Mouse (Mus musculus): ENCODE measurements around the gene Ssr2. TPM values are rescaled to one million over a fixed set of nuclear protein-coding genes. Genes with fewer than 3 reads are reported as not detected.

Gene Ssr2
- polyA plus RNA-seq, 1 experiment from 2014 or later = 173 TPM

DNA sequence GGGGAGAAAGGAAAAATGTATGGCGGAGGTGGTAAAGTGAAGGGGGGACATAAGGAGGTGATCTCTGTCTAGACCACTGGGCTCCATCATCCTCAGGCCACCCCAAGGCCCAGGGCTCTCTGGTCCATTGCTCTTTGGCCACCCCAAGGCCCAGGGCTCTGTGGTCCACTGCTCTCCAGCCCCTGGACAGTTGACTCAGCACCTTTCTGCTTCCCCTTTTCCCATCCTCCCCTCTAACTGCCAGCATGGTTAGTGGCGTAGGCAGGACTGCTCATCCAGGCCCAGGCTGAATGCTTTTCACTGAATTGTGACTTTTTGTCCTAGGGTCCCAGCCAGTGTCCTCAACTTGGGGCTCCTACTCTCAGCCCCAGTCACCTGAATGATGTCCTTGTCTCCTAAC, 51.9 kb downstream of the Ssr2 start:
- Histone ChIP-seq H3K4me3 (no peak overlapping the region), H3K27me3 (replicated peaks) (no peaks in the 10 kb centered on the region), H3K9ac (peak overlapping the region; percentile 50), H3K36me3 (peaks cover 58% of the 10 kb centered on the region), H3K9me3 (no peaks in the 10 kb centered on the region), H3K4me1 (peaks cover 99% of the 10 kb centered on the region), H3K4me2 (no peak overlapping the region), H3K27ac (replicated peaks) (0 out of 2 replicates have a peak overlapping the region, but pooled peaks have one; percentile 2)
- 81% methylated on average over 2 of the region's 2 CpGs for WGBS
- ATAC-seq (ENCODE audit: extremely low read depth, insufficient number of reproducible peaks, low FRiP score, low TSS enrichment) = no peak

DNA sequence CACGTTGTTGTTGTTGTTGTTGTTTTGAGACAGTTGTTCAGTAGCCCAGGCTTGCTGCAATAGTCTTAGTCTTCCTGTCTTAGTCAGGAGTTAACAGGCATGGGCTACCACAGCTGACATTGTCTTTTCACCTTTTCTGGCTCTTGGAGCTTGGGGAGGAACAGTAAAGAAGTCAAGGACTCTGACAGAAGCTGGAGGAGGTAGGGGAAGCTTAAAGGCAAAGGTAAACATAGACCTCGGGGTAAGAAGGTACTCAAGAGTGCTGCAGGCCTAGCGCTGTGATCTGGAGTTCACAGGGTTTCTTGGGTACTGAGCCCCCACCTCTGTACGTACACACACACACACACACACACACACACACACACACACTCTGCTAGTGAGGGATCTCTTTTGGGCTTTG, 53.1 kb downstream of the Ssr2 start:
- Histone ChIP-seq H3K9me3 (no peaks in the 10 kb centered on the region), H3K4me3 (no peak overlapping the region), H3K27ac (replicated peaks) (0 out of 2 replicates have a peak overlapping the region, but pooled peaks have one; percentile 16), H3K9ac (peak overlapping the region; percentile 66), H3K36me3 (peaks cover 71% of the 10 kb centered on the region), H3K27me3 (replicated peaks) (no peaks in the 10 kb centered on the region), H3K4me1 (peaks cover 96% of the 10 kb centered on the region), H3K4me2 (no peak overlapping the region)
- no peak for ATAC-seq (ENCODE audit: extremely low read depth, insufficient number of reproducible peaks, low FRiP score, low TSS enrichment)
- WGBS = 53% methylated on average over 4 of the region's 4 CpGs

DNA sequence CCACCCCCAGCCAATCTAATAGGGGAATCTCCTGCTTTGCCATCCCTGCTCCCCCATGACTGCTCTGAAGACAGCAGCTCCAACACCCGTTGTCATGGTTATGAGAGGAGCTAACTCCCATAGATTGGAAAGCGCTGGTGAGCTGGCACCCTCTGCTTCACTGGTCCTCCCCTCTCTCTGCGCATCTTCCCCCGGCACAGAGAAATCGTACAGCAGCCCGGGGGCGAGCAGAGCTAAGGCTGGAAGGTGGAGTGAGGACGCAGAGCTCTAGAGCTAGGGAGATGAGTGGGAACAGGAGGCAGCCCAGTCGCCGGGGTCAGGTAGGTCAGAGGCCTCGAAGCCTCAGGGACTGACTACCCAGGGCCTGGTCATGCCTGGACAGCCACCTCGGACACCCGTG, 53.6 kb downstream of the Ssr2 start:
- ATAC-seq (ENCODE audit: extremely low read depth, insufficient number of reproducible peaks, low FRiP score, low TSS enrichment) = no peak
- Histone ChIP-seq H3K36me3 (peaks cover 76% of the 10 kb centered on the region), H3K27me3 (replicated peaks) (no peaks in the 10 kb centered on the region), H3K9me3 (no peaks in the 10 kb centered on the region), H3K27ac (replicated peaks) (peak overlapping the region; percentile 77), H3K4me3 (no peak overlapping the region), H3K9ac (peak overlapping the region; percentile 66), H3K4me1 (peaks cover 91% of the 10 kb centered on the region), H3K4me2 (0 out of 2 replicates have a peak overlapping the region, but pooled peaks have one; percentile 2)
- WGBS = 57% methylated on average over 13 of the region's 13 CpGs

DNA sequence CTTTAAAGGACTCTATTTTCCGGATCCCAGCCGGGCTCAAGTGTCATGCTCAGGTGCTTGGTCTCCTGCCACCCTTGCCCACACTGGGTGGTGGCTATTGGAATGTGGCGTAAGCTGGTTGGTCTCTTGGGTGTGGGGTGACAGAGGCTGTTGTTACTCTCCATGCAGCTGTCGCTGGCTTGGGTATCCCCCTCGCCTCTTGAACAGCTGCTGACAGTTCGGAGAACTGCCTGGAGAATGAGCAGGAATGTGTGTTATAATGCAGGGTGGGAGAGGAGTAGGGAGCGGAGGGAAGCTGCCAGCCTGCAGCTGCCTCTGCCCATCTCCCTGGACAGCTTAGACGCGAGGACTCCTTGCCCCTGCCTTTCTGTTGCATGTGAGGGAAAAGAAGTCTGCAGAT, 54.3 kb downstream of the Ssr2 start:
- peak; percentile 51; the same call in 1 of the 2 replicates for ATAC-seq (ENCODE audit: extremely low read depth, insufficient number of reproducible peaks, low FRiP score, low TSS enrichment)
- Histone ChIP-seq H3K4me1 (peaks cover 84% of the 10 kb centered on the region), H3K27ac (replicated peaks) (peak overlapping the region; percentile 77), H3K9ac (peak overlapping the region; percentile 66; the same call in 1 of the 2 replicates), H3K9me3 (no peaks in the 10 kb centered on the region), H3K4me3 (no peak overlapping the region), H3K27me3 (replicated peaks) (no peaks in the 10 kb centered on the region), H3K36me3 (peaks cover 79% of the 10 kb centered on the region), H3K4me2 (peak overlapping the region; percentile 2; the same call in 1 of the 2 replicates)
- WGBS = 31% methylated on average over 9 of the region's 9 CpGs

DNA sequence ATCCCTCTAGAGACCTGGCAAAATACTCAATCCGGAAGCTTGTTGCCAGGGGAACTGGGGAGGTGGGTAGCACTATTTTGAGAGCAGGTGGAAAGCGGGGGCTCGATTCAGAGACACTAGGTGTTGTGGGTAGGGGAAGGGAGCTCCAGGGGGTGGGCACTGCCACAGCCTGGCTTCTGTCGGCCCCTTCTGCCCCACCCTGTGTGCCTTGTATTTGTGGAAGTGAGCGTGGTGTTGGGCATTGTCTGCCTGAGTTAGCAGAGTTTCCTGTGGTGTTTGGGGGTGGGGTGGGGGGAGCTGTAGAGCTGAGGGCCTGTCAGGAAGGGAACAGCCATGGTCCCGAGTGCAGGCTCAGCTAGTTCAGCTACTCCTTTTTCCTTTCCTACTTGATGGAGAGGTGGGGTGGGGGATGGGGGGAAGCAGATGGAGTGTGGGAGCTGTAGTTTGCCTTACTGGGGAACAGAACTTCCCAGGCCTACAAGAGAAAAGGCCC, 55.2 kb downstream of the Ssr2 start:
- Histone ChIP-seq H3K4me1 (peaks cover 84% of the 10 kb centered on the region), H3K36me3 (peaks cover 82% of the 10 kb centered on the region), H3K9me3 (no peaks in the 10 kb centered on the region), H3K27ac (replicated peaks) (peak overlapping the region; percentile 77), H3K27me3 (replicated peaks) (no peaks in the 10 kb centered on the region), H3K4me2 (peak overlapping the region; percentile 2; the same call in 1 of the 2 replicates), H3K9ac (peak overlapping the region; percentile 66), H3K4me3 (no peak overlapping the region)
- 41% methylated on average over 6 of the region's 6 CpGs for WGBS
- no peak for ATAC-seq (ENCODE audit: extremely low read depth, insufficient number of reproducible peaks, low FRiP score, low TSS enrichment)

DNA sequence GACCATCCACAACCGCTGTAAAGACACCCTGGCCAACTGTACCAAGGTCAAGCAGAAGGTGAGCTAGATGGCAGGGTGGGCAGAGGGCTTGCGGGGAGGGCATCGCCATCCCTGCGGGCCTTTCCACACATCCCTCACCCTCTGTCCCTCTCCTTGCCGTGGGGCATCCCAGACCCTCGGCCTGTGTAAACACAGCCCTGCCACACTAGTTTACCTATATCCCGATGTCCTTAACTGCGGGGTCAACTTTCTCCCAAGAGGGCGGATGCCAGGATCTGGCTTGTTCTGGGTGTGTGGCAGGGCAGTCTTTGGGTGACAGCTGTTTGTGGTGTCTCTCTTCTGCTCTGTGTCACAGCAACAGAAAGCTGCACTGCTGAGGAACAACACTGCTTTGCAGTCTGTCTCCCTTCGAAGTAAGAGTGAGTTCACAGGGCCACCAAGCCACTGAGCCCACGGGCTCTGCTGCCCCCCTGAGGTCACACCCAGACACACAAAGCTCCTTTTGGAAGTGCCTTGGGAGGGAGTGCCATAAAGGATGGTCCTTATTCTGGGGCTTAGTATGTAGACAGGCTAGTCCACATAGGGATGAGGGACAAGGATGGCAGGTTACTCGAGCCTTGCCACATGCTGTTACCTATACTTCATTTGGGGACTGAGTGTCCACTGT, 56.4 kb downstream of the Ssr2 start:
- no peak for ATAC-seq (ENCODE audit: extremely low read depth, insufficient number of reproducible peaks, low FRiP score, low TSS enrichment)
- Histone ChIP-seq H3K36me3 (peaks cover 88% of the 10 kb centered on the region), H3K4me2 (no peak overlapping the region), H3K27me3 (replicated peaks) (no peaks in the 10 kb centered on the region), H3K4me1 (peaks cover 83% of the 10 kb centered on the region), H3K27ac (replicated peaks) (peak overlapping the region; percentile 77), H3K9ac (peak overlapping the region; percentile 13; the same call in 1 of the 2 replicates), H3K9me3 (no peaks in the 10 kb centered on the region), H3K4me3 (no peak overlapping the region)
- 70% methylated on average over 12 of the region's 12 CpGs for WGBS

DNA sequence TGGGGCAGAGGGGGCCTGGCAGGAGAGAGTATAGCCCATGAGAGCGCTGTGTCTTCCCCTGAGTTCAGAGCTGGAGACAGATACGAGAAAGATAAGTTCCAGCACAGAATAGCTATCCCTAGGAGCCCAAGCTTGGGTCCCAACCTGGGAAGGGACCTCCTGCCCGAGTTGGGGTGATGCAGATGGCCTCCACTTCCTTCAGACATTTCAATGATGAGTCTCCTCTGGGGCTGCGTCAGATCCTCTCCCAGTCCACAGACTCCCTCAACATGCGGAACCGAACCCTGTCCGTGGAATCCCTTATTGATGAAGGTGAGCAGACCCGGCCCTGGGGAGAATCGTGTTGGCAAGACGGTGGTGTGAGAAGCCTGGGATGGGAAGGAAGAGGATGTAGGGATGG, 57.4 kb downstream of the Ssr2 start:
- peak overlapping the region; percentile 1; the same call in 1 of the 2 replicates for H3K9ac ChIP-seq
- no peak for ATAC-seq (ENCODE audit: extremely low read depth, insufficient number of reproducible peaks, low FRiP score, low TSS enrichment)
- H3K4me2 ChIP-seq = no peak overlapping the region
- H3K27me3 ChIP-seq (replicated peaks) = no peaks in the 10 kb centered on the region
- no peak overlapping the region for H3K27ac ChIP-seq (replicated peaks)
- H3K36me3 ChIP-seq = peaks cover 94% of the 10 kb centered on the region
- H3K9me3 ChIP-seq = no peaks in the 10 kb centered on the region
- 80% methylated on average over 10 of the region's 10 CpGs for WGBS
- no peak overlapping the region for H3K4me3 ChIP-seq
- peaks cover 74% of the 10 kb centered on the region for H3K4me1 ChIP-seq

DNA sequence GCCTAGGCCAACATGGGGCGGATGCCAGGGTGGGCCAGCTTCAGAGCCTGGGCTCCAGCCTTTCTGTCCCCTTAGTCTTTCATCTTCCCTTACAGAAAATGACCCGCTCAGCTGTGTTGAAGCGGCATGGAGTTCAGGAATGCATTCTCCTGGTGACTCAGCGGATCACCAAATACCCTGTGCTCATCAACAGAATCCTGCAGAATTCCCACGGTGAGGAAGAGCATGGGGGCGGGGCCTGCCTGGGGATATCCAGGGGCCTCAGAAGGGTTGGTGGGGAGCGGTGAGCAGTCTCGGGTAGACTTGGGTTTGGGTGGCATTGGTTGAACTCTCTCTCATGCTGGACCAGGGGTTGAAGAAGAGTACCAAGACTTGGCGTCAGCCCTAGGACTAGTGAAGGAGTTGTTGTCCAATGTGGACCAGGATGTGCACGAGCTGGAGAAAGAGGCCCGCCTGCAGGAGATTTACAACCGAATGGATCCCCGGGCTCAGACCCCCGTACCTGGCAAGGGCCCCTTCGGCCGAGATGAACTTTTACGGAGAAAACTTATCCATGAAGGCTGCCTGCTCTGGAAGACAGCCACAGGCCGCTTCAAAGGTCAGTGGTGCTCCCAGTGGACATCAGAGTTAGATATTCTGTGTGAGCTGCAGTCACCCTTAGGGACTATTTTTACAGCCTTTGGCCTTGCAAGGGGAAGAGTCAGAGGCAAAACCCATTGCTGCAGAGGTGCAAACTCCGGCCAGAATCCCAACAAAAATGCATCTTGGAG, 60.0 kb downstream of the Ssr2 start:
- WGBS = 77% methylated on average over 19 of the region's 19 CpGs
- Histone ChIP-seq H3K9ac (0 out of 2 replicates have a peak overlapping the region, but pooled peaks have one; percentile 33), H3K4me1 (peaks cover 48% of the 10 kb centered on the region), H3K27ac (replicated peaks) (peak overlapping the region; percentile 90), H3K36me3 (peaks cover 100% of the 10 kb centered on the region), H3K4me3 (no peak overlapping the region), H3K27me3 (replicated peaks) (no peaks in the 10 kb centered on the region), H3K4me2 (0 out of 2 replicates have a peak overlapping the region, but pooled peaks have one; percentile 18), H3K9me3 (no peaks in the 10 kb centered on the region)
- ATAC-seq (ENCODE audit: extremely low read depth, insufficient number of reproducible peaks, low FRiP score, low TSS enrichment) = no peak

DNA sequence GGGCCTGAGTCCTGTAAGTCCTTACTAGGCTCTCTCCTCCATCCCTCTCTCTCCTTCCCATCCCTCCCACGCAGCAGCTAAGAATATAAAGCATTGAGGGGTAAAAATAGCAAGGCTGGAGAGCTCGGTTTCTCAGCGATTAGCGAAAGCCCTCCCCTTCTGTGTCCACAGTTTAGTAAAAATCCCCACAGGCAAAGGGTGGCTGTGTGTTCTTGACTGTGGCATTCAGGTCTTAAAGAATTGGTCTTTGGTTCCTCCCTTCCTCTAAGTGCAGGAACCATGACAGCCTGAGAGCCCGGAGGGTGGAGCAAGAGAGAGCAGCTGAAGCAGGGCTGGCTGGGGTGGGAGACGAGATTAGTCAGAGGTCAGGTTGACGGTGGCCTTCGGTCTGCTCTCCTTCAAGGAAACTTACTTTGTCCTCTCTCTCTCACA, 60.9 kb downstream of the Ssr2 start:
- WGBS = 46% methylated on average over 8 of the region's 8 CpGs
- peak overlapping the region; percentile 60 for H3K9ac ChIP-seq
- H3K36me3 ChIP-seq = peaks cover 100% of the 10 kb centered on the region
- H3K4me1 ChIP-seq = peaks cover 39% of the 10 kb centered on the region
- H3K27me3 ChIP-seq (replicated peaks) = no peaks in the 10 kb centered on the region
- peak overlapping the region; percentile 18 for H3K4me2 ChIP-seq
- H3K4me3 ChIP-seq = no peak overlapping the region
- peak overlapping the region; percentile 90 for H3K27ac ChIP-seq (replicated peaks)
- peak; percentile 39; the same call in 1 of the 2 replicates for ATAC-seq (ENCODE audit: extremely low read depth, insufficient number of reproducible peaks, low FRiP score, low TSS enrichment)
- no peaks in the 10 kb centered on the region for H3K9me3 ChIP-seq

DNA sequence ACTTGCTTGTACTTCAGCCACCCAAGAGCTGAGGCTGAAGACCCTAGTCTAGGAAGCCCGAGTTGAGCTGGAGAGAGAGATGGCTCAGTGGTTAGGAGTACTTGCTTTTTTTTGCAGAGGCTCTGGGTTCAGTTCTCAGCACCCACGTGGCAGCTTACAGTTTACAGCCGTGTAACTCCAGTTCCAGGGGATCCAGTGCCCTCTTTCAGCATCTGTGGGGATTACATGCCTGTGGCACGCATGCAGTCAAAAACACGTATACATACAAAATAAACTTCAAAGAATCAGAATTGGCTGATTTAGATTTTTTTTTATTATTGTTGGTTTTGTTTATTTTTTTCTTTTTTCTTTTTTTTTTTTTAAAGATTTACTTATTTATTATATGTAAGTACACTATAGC, 61.5 kb downstream of the Ssr2 start:
- Histone ChIP-seq H3K27me3 (replicated peaks) (no peaks in the 10 kb centered on the region), H3K4me3 (no peak overlapping the region), H3K4me1 (peaks cover 34% of the 10 kb centered on the region), H3K4me2 (no peak overlapping the region), H3K9me3 (no peaks in the 10 kb centered on the region), H3K36me3 (peaks cover 100% of the 10 kb centered on the region), H3K27ac (replicated peaks) (peak overlapping the region; percentile 90), H3K9ac (no peak overlapping the region)
- no peak for ATAC-seq (ENCODE audit: extremely low read depth, insufficient number of reproducible peaks, low FRiP score, low TSS enrichment)
- WGBS = 92% methylated on average over 5 of the region's 5 CpGs

Measured in heart, embryonic 13.5 days (tissue).